Mouse (Mus musculus): ENCODE measurements at regions not wholly inside any gene's neighbourhood (a gene's known extent, or its start where the extent isn't known, plus 50 kb on each side); places are given as distances from the start of the nearest gene placed in this dataset.

DNA sequence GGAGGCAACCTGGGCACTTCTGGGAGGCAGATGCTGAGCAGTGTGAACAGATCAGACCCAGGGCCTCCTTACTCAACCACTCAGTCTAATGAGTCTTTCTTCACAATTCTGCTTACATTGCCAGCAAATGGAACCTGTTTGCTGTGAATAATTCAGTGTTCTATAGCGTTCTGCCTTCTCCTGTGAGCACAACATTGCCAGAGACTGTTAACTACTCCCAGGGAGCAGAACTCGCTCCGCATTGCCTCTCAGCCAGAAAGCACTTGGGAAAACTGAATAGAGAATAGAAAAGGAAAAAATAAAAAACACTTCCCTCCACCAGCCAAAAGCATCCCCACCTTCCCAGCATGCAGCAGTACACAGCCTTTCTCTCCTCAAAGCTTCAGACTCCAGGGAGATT, 51.5 kb downstream of the Aym1 start:
- no peak for DNase-seq (ENCODE audit: low spot score in 2 of 2)

DNA sequence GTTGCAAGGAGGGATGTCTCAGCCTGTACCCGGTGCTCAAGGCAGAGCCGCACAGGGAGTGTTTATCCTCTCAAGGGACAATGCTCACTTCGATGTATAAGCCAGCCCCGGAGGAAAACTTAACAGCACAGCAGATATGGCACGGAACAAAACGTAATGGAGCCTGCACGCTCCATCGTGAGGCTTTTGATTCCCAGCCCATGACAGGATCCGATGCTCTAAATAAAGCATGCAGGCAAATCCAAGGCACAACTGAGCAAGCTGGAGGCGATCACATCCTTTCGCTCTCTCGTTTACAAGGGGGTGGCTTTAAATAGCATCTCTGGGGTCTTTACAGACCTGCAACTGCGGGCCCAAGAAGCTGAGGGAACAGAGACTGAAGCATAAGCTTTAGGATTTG, 53.9 kb downstream of the Aym1 start:
- DNase-seq (ENCODE audit: low spot score in 2 of 2), result no peak

DNA sequence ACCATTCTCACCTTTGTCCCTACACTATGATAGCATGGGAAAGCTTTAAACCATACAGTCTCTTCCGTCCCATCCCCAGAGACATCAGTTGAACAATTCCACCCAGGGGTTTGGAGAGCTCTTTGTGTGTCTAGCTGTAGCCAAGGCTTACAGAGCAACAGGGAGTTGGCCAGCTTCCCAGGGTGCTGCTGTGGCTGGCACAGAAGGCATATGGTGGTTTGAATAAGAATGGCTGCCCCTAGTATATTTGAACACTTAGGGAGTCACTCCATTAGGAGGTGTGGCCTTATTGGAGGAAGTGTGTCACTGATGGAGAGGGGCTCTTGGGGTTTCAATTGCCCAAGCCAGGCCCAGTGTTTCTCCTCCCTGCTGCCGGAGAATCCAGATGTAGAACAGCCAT, 57.5 kb downstream of the Aym1 start:
- DNase-seq (ENCODE audit: low spot score in 2 of 2), result peak in 1 of 2 experiments; percentile 25

DNA sequence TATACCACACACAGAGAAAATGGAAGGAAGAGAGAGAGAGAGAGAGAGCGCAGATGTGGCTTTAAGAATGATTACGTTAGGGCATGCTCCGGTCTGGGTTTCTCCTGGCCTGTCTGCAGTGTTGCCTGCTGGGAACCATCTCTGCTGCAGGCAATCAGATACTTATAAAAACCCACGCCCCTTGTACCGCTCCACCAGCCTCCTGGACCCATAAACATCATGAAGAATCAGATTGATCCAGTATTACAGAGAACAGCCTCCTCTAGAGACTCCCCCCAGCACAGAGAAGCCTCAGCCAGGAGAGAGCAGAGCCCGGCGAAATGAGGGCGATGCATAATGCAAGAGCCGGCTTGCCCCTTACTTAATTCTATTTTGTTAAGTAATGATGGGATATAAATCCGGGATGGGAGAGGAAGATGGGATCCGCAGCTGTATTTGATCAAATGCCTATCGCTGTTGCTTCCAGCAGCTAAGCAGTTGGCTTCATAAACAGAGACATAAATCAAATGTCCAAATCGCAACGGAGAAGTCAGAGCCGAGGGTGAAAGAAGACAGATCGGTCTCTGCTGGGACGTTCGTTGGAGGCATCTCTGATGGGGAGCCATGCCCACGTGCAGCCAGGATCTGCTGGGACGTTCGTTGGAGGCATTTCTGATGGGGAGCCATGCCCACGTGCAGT, 61.4 kb downstream of the Aym1 start:
- no peak for DNase-seq (ENCODE audit: low spot score in 2 of 2)

DNA sequence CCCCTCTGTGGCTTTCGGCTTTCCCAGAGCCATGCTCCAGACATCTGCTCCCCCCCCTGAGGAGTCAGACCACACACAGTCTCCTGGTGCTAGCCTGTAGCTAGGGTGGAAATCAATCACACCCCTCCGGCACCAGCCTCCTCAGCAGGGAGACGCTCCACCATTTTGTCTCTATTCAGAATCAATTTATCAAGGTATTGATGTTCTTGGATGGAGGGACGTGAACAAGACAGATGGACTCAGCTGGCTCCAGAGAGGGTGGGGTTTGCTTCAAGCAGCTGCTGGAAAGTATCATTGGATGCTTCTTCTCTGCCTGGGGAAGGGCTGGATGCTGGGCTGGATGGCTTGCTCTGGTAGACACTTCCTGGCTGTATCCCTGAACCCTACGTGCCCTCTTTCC, 63.5 kb downstream of the Aym1 start:
- DNase-seq (ENCODE audit: low spot score in 2 of 2), result no peak

DNA sequence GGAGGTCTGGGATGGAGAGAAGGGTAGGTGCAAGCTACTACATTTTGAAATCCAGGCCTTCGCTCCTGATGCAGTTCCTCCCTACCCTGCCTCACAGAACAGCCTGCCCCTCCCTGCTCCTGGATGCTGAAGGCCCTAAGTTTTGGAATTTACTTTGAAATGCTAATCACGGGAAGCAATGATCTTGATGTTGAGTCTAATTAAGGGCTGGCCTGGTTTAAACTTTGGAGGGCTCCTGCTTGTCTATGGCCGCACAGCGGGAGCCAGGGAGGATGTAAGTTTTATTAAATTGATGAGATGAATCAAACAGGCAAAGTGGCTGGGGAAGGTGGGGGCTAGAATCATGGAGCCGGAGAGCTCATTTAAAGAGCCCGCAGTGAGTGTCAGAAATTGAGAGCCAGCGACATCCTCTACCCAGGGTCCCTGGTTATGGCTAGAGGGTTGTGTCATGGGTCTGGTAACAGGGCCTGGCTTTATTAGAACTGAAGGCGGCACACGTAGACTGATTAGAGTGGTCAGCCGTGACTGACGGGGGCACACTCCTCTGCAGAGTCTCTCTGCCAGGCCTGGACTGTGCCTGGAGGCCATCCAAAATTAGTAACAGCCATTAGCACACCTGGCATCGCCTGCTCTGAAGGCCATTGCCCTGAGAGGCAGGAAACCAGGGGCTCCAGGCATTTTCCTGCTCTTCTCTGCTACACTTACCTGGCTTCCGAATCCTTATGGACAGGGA, 65.1 kb downstream of the Aym1 start:
- DNase-seq (ENCODE audit: low spot score in 2 of 2), result no peak

DNA sequence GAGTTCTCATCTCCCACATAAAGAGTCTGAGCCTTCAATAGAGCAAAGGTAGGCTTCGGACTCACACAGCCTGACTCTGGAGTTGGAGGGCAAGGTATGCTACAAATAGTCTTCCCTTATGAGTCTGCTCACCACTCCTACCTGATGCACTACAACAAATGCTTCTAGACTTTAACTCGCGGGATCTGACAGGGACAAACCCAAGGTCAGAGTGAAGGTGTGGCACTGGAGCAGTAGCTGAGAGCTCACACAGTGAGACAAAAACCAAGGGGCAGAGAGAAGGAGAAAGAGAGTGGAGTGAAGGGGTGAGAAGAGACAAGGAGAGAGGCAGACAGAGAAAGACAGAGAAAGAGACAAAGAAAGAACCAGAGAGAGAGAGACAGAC, 65.6 kb downstream of the Aym1 start:
- no peak for DNase-seq (ENCODE audit: low spot score in 2 of 2)

DNA sequence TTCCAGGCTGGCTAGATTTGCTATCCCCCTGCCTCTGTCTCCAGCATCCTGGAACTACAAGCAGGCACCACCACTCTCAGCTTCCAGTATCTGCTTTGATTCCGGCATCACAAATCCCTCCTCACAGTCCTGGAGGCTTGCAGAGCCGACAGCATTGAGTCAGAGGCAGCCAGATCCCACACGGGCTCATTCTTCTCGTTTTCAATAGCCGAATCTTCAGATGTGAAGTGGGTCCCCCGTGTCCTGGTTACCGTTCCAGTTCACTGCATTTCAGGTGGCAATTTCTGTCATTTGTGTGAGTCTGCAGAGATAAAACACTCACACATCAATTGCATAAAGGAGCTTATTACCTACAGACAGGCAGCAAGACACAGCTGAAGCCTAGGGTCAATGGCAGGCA, 62.4 kb upstream of the Wscd2 start:
- DNase-seq (ENCODE audit: low spot score in 2 of 2), result no peak

DNA sequence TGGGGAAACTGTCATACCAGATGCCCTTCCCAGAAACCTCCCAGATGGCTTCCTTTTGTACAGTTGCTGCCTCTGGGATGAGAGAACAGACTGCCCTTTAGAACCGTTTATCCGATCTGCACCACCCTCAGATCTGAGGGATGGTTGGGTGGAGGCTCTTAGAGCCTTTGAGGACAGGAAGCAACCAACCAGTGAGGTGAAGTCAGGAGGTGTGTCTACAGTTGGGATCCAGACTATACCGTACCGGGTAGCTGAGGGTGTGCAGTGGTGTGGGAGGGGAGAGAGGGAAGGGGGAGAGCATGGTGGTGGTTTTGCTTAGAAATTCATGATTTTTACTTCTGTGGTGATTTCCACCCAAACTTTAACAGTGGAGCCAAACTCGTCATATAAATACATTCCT, 58.8 kb upstream of the Wscd2 start:
- no peak for DNase-seq (ENCODE audit: low spot score in 2 of 2)

DNA sequence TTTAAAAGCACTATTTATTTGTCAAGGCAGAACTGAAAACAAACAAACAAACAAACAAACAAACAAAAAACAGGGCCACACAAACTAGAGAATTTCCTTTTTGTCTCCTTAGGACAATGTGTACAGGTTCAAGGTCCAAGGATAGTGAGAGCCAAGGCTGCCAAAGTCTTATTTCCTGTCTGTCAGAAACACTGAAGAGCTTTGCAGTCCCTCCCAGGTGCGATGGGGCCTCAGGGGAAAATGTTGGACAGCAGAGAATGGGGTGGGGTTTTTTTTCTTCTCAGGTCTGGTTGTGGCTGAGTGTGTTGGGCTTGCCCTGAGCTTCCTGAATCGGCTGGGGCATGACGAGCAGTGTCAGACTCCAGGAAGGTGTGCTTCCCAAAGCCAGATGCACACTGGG, 53.1 kb upstream of the Wscd2 start:
- DNase-seq (ENCODE audit: low spot score in 2 of 2), result no peak

Measured in frontal cortex, postnatal 25 days (tissue).